Mouse (Mus musculus): Measurements from ENCODE around the gene Zfp641. TPM values are rescaled to one million over a fixed set of nuclear protein-coding genes. Genes with fewer than 3 reads are reported as not detected.

Zfp641 gene
- polyA plus RNA-seq, 1 experiment from 2014 or later = 14.1 TPM

Other genes with a start within 250 kb of the Zfp641 start
- gene Pfkm, start 203.6 kb downstream of the Zfp641 start, polyA plus RNA-seq (2015; fragmentation: Nextera tagmentation; extraction: Ambion mirVana) = 91.6 and 94.5 TPM in 2 replicates
- 23.2 and 24.3 TPM in 2 replicates for gene Senp1, start 202.4 kb downstream of the Zfp641 start, polyA plus RNA-seq (2015; fragmentation: Nextera tagmentation; extraction: Ambion mirVana)
- gene Asb8, start 130.5 kb downstream of the Zfp641 start, polyA plus RNA-seq (2015; fragmentation: Nextera tagmentation; extraction: Ambion mirVana) = 60.5 and 63.3 TPM in 2 replicates
- gene Ccdc184, start 129.0 kb downstream of the Zfp641 start, polyA plus RNA-seq (2015; fragmentation: Nextera tagmentation; extraction: Ambion mirVana) = 113 and 118 TPM in 2 replicates
- not detected in 2 replicates for gene Olfr288, start 100.6 kb downstream of the Zfp641 start, polyA plus RNA-seq (2015; fragmentation: Nextera tagmentation; extraction: Ambion mirVana)
- 0.08 TPM in 1 of 2 replicates, not detected in the other for gene Gm44579, start 75.2 kb downstream of the Zfp641 start, polyA plus RNA-seq (2015; fragmentation: Nextera tagmentation; extraction: Ambion mirVana)
- 0.22 TPM in 1 of 2 replicates, not detected in the other for gene Olfr287, start 75.1 kb downstream of the Zfp641 start, polyA plus RNA-seq (2015; fragmentation: Nextera tagmentation; extraction: Ambion mirVana)
- gene Olfr286, start 61.7 kb downstream of the Zfp641 start, polyA plus RNA-seq (2015; fragmentation: Nextera tagmentation; extraction: Ambion mirVana) = not detected in 2 replicates
- not detected in 2 replicates for gene H1fnt, start 38.9 kb downstream of the Zfp641 start, polyA plus RNA-seq (2015; fragmentation: Nextera tagmentation; extraction: Ambion mirVana)
- not detected in 2 replicates for gene Olfr285, start 21.2 kb upstream of the Zfp641 start, polyA plus RNA-seq (2015; fragmentation: Nextera tagmentation; extraction: Ambion mirVana)
- gene Olfr284, start 44.8 kb upstream of the Zfp641 start, polyA plus RNA-seq (2015; fragmentation: Nextera tagmentation; extraction: Ambion mirVana) = not detected in 2 replicates
- not detected in 2 replicates for gene Olfr283, start 84.8 kb upstream of the Zfp641 start, polyA plus RNA-seq (2015; fragmentation: Nextera tagmentation; extraction: Ambion mirVana)
- not detected in 2 replicates for gene Olfr282, start 135.1 kb upstream of the Zfp641 start, polyA plus RNA-seq (2015; fragmentation: Nextera tagmentation; extraction: Ambion mirVana)
- gene Olfr281, start 156.4 kb upstream of the Zfp641 start, polyA plus RNA-seq (2015; fragmentation: Nextera tagmentation; extraction: Ambion mirVana) = 0.05 TPM in 1 of 2 replicates, not detected in the other
- gene OR5BS1P, start 173.7 kb upstream of the Zfp641 start, polyA plus RNA-seq (2015; fragmentation: Nextera tagmentation; extraction: Ambion mirVana) = not detected in 2 replicates
- not detected in 2 replicates for gene Lalba, start 186.6 kb upstream of the Zfp641 start, polyA plus RNA-seq (2015; fragmentation: Nextera tagmentation; extraction: Ambion mirVana)
- gene Olfr279, start 196.2 kb upstream of the Zfp641 start, polyA plus RNA-seq (2015; fragmentation: Nextera tagmentation; extraction: Ambion mirVana) = not detected in 2 replicates
- gene Kansl2, start 238.1 kb upstream of the Zfp641 start, polyA plus RNA-seq (2015; fragmentation: Nextera tagmentation; extraction: Ambion mirVana) = 124 and 128 TPM in 2 replicates